Mouse (Mus musculus): ENCODE data around the gene Pepd.

The Pepd gene

DNA sequence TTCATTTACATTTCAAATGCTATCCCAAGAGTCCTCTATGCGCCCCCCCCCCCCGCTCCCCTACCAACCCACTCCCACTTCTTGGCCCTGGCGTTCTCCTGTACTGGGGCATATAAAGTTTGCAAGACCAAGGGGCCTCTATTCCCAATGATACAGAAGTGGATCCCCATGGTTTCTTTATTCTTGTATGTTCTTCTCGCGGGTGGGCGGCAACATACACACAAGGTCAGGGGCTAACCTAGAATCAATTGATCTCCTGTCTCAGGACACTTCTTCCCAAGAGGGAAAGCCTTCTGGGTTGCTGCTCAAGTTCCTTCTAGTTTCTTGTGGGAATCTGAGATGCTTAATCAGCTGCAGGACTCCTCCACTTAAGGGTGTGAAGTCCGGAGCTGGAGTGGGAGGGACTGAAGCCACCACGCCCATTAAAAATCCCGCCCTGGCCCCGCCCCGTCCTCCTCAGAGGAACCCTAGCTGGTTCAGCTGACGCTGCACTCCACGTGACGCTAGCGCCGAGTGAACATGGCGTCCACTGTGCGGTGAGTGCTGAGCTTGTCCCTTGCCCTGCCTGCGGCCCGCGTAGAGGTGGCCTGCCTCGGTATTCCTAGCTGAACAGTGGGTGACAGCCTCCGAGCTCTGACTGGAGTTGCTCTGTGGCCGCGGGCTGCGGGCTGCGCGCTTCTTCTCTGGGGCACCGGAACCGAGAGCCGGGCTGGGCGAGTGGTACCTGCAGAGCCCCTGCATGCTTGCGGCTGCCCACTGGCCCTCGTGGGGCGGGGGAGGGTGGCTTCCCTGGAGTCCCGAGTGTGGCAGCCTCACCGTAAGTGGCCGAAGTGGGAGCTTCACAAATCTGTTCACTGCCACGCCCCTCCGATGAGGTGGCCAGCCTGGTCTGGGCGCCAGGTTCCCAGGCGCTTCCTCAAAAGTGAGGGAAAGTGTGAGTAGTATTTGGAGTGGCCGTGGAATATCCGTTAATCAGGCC, at the start of gene Pepd:
Gene Pepd, plus strand, starts transcription at position 461 of the 979 bp plus-strand sequence.
- peak; percentile 82 for DNase-seq (ENCODE audit: low read depth, low spot score)

DNA sequence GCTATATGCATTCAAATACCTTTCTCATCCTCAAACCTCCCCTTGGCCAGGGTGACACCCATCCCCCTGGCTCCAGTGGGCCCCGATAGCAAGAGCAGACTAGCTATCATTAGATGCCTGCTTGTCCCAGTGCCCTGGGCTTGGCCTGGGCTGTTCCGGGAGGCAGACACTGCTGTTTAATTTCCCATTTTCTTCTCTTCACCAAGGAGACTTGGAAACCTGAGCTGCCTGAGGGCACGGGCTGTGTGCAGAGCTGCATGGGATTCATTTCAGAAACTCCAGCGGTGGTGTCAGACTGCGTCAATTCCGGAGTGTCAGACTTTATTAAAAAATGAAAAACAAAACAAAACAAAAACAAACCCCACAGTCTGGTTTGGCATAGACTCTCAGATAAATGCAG, 44.9 kb upstream of the Pepd start:
- DNase-seq (ENCODE audit: low read depth, low spot score), result no peak

DNA sequence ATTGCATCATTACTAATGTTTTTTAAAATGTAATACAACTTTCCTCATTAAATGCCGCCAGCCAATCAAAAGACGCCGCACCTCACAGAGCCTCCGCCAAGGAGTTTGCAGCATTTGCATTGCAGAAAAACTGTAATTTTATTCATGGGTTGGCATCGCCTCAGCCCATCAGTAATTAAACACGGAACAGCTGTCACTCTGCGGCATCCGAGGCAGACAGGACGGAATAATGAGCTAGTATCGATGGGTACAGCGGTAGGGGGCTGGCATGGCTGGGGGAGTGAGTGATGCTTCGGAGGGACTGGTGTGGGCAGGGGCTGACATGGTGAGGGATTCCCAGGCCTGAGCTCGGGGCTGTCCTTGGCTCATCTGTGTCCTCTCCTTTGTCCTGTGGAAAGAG, 42.5 kb upstream of the Pepd start:
- no peak for DNase-seq (ENCODE audit: low read depth, low spot score)

DNA sequence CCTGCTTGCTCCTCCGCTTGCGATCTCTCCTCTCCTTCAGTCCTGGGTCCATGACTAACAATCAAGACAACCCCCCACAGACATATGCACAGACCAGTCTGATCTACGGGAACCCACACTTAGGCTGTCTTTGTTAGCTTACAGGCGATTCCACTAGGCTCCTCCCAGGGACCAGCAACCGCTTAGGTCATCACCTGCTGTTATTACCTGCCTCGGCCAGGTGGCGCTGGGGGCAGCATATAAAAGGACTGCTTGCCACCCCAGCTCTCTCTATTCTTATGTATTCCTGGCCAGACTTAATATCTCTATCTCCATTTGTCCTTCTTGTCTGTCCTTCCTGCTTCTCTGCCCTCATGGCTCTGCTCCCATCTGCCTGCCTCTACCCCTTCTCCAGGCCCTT, 35.4 kb upstream of the Pepd start:
- DNase-seq (ENCODE audit: low read depth, low spot score), result no peak

DNA sequence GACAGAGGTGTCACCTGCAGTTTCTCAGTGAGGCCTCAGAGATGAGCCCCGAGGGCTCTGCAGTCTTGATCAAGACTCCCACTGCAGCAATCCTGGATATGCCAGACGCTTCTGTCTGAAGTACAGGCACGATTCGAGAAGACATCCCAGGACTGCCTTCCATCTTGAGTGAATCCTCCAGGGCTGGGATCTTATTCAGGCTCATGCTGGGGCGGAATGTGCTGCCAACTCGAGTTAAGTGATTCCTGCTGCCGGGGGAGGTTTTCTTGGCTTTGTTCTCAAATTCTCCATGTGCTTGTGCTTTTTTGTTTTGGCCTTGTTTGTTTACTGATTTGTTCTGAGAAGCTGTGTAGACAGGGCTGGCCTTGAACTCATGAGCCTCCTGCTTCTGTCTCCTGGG, 34.4 kb upstream of the Pepd start:
- no peak for DNase-seq (ENCODE audit: low read depth, low spot score)

DNA sequence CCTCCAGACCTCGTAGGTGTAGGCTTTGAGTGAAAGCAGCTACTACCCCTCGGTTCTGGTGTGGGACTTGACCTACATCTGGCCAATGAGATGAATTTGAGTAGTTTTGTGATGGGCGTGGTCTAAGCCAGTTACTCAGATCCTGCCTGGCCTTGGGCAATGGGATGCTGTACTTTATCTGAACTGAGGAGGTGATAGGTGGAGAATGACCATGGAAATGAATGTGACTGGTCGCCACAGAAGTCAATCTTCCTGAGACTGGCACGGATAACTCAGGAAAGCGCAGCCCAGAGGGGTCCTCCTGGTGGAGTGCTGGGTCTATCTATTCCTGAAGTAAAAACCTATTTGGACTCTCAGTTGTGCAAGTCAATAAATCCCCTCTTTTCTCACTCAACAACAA, 23.7 kb upstream of the Pepd start:
- DNase-seq (ENCODE audit: low read depth, low spot score), result no peak

DNA sequence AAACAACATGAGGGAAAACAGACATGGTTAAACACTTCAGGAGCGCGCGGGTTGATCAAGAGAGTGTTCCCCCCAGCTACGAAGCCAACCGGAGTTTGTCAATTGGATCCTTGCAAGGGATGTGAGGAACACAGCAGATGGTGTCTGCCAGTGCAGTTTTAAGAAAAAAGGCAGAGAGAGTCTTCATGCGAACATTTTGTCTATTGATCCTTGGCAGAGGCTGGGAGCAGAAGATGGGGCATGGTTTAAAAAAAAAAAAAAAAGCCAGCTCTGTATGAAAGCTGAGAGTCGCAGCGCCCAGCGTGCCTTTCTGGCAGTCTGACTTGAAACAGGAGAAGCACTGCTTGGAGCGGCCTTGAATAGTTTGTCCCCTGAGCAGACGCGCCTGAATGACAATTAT, 23.3 kb upstream of the Pepd start:
- no peak for DNase-seq (ENCODE audit: low read depth, low spot score)

DNA sequence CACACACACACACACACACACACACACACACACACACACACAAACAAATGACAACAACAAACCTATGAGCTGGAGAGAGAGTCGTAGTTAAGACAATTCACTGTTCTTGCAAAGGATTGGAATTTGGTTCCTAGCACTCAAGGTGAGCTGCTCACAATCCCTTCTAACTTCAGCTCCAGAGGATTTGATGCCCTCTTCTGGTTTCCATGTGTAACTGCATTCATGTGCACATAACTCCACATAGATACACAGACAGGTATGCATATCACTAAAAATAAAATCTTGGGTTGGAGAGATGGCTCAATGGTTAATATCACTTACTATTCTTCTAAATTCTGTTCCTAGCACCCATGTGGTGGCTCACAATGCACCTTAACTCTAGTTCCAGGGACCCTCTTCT, 19.3 kb upstream of the Pepd start:
- DNase-seq (ENCODE audit: low read depth, low spot score), result no peak

DNA sequence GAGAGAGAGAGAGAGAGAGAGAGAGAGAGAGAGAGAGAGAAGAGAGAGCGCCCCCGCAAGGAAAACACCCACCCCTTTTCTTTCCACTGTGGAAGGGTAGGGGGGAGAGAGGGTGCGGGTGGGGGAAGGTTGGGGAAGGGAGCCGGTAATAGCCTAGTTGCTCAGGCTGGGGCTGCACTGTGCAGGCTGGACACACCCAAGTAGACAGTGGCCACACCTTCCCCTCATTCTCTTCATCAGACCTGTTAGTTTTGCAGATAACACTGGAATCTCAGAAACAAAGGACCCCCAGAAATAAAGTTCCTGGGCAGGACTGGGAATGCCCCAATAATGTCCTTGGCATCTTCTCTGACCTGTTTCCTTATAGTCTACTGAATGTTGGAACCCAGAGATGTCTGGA, 15.7 kb upstream of the Pepd start:
- DNase-seq (ENCODE audit: low read depth, low spot score), result no peak

DNA sequence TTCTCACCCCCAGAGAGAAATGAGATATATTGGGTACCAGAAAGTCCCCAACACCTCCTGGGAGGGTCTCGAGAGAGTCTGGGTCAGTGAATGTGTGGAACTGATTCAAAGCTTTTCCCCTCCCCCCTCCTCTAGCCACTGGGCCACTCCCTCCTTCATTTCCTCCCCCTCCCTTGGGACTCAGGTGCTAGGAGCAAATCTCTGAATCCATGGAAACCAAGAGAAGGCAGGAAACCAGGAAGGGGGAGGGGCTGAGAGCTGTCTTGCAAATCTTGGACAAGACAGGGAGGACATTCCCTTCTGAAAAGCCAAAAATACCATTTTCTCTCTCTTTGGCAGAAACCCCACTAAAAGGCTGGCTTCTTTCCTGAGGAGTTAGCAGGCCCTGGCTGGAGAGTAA, 15.1 kb upstream of the Pepd start:
- no peak for DNase-seq (ENCODE audit: low read depth, low spot score)

DNA sequence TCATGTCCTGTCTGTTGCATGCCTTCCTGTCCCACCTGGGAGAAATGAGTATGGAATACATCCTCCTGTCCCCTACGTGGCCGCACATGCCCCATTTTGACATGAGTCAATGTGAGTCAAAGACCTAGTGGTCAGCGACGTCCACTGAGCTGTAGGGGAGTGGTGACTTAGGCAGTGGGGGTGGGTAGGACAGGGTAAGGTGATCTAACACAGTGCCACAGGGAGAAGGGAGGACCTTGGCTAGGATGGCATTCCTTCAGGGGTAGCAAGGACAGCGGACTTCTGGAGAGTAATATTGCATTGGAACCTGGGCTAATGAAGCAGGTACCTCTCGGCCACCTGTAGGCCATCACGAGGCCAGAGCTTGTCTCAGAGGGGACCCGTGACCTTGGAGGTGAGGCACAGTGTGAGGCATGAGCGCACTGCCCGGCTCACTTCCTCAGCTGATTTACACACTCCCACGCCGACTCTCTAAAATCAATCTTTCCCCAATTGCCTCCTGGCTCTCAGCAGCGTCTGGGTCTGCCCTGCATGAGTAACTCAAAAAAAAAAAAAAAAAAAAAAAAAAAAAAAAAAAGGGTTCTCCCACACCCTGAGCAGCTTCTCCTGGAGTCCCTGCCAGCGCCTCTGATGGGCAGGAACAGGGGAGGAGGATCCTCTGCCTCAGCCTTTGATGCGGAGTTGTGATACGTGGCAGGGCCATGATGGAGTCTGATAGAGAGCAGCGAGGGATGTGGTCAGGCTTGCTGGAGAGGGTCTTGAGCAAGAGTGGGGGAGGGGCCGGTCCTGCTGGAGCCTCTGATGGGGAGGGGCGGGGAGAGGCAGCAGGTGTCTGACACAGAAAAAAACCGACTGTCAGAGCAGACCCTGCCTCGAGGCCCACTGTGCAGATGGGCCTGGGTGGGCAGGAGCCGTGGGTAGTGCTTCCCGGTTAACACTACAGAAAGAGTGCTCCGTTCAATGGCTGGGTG, 1.8 kb upstream of the Pepd start:
- DNase-seq (ENCODE audit: low read depth, low spot score), result no peak

DNA sequence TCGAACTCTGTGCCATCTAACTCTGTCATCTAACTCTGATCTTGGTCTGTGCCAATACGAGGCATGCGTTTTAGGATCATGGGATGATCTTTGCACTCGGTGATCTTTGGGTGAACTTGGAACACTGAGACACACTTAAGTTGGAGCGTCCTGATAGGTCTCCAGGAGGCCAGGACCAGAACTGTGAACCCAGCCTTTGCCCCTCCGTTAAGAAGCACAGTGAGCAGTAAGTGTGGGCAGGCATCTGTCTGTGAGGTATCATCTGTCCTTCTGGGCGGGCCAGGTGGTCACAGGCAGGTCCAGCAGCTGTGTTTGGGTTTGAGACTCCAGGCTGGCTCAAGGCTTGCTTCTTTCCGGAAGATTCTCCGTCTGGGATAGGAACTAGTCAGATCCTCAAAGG, 1.8 kb downstream of the Pepd start:
- no peak for DNase-seq (ENCODE audit: low read depth, low spot score)

DNA sequence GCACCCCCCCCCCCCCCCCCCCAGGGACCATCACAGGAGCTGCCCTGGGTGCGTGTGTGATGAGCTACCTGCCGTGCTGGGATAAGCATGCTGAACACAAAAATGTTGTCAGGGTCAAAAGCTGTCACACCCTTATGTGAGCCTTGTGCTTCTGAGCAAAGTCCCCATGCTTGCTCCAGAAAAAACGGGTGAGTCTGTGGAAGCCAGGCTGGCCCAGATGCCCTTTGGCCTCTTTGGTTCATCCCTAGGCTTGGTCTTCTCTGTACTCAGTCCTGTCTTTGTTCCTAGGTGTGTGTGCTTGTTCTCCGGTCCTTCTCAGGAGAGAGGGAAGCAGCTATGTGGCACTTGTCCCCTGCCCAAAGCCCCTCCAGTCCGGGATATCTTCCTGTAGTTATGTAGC, 3.4 kb downstream of the Pepd start:
- DNase-seq (ENCODE audit: low read depth, low spot score), result no peak

DNA sequence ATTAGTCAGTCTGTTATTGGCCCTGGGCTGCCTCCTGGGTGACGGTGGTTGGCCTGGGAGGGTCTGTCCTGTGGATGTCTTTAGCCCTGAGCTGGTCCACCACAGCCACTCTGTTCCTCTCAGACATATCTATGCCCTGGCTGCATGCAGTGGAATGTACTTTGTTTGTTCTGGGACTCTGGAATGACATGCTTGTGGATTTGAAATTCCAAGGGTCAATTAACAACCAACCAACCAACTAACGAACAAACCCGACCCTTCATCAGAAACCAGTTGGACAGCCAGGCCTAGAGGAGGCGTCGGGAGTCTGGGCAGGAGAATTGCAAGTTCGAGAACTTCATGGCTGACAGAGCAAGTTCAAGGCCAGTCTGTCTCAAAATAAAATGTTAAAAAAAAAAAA, 5.4 kb downstream of the Pepd start:
- DNase-seq (ENCODE audit: low read depth, low spot score), result no peak

DNA sequence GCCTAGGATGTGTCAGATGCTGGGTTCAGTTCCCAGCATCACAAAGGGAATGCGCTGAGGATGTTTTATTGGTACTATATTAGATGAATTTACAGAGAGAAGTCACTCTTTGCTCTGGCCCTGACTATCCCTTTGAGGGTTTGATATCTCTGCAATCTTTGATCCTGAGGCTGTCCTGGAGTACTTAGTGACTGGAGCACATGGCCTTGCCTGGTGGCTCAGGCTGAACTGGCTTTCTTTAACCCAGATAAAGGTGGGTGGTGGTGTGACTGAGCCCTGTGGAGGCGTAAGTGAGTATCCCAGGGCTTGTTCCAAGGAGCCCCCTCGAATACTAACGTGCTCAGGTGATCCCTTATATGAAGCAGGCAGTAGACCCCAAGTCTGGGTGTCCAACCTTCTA, 5.8 kb downstream of the Pepd start:
- DNase-seq (ENCODE audit: low read depth, low spot score), result no peak

DNA sequence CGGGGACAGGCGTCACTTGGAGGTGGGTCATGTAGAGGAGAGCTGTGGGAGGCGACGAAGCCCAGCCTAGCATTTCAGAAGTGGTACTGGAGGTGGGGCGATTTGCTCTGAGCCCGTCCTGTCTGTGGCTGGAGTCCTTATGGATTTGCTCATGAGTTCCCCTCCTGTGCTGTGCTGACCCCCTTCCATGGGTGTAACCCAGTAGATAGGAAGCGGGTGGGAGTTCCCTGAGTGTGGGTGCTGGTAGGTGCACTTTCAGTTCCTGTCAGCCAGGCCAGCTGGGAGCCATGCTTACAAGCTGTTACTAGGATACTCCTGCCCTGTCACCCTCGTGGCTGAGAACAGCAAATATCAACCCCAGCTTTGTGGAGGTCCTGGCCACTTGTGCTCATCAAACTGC, 6.2 kb downstream of the Pepd start:
- no peak for DNase-seq (ENCODE audit: low read depth, low spot score)

DNA sequence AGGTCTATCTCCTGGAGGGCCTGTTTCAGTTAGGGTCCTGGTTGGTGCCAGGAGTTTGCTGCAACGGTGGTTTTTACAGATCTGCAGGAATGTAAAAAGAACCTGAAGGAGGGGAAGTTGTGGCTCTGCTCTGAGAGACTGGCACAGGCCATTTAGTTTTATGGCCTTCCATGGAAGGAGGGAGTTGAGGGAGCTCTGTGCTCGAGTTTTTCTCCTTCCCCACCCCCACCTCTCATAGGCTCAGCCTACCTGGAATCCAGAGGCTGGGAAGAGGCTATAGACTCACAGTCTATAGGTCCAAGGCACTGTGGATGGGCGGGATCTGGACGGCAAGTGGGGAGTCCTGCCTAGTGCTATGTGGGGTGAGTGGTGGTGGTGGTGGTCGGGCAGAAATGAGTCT, 6.9 kb downstream of the Pepd start:
- no peak for DNase-seq (ENCODE audit: low read depth, low spot score)

DNA sequence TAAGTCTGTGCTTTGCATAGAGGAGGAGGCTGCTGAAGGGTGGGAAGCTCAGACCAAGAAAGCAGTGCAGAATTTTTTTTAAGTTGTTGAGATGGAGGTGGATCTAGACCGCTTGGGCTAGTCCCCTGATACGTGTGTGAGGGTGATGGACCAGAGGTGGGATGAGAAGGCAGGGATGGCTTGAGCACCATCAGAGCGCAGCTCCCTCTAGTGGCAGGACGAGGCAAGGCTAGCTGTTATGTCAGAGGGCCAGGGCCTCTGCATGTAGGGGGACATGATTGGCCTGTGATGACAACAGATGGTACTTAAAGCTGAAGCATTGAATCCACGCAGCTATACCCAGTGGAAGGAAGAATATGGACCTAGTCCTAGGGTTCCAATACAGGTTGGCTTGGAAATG, 7.6 kb downstream of the Pepd start:
- no peak for DNase-seq (ENCODE audit: low read depth, low spot score)

DNA sequence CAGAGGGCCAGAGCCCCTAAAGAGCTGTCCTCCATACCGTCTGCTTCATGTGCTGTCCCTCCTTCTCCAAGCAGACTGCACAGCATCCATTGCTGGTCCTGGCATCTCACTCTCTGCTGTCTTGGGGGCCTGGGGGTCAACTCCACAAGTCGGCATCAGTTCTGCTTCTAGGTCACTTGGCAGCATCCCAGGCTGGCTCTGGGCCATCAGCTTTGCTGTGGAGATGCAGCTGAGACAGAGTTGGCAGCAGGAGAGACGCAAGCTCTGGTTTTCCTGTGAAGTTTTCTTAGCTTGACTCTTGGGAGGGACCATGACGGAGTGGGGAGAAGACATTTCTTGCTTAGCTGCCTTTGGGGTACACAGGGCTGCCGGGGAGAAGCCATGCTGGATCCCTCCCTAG, 13.0 kb downstream of the Pepd start:
- no peak for DNase-seq (ENCODE audit: low read depth, low spot score)

DNA sequence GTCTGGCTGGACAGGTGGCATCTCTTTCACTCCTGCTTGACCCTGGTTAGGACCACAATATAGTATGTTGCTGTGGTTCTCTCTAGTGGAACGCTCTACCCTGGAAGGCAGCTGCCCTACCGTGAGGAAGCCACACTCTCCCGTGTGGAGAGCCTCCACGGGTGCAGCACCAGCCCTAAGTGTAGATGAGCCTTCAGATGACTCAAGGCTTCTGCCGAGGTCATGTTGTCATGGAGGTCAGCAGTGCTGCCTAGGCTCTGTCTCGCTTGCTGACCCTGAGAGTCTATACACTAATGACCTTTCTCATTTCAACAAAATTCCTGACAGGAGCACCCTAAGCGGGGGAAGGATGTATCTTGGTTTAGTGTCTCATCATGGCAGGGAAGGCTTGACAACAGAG, 13.8 kb downstream of the Pepd start:
- DNase-seq (ENCODE audit: low read depth, low spot score), result no peak

DNA sequence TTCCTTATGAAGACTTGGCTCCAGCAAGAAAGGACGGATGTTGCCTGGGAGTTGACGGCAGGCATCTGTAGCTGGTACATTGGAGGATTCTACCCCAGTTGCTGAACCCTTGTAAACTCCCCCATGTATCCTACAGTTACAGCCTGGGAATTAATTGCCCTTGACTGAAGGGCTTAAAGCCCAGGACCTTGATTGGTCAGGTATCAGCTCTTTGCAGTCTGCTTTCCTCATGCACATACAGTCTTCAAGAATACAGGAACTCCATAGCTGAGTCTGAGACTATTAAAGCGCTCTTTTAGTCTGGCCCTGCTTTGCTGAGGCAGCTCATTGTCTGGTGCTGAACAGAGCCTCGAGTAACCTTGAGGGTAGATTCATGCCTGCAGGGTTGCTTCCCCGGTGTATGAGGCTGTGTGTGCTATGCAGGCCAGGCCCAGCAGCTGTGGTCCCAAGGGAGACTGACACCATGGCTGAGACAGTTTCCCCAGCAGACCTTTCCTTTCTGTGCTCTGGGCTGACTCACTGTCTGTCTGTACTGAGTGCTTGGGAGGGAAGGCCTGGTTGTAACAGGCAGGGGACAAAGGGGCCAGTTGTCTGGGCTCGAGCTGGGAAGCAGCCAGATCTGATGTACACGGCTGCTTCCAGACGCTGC, 17.6 kb downstream of the Pepd start:
- DNase-seq (ENCODE audit: low read depth, low spot score), result no peak

DNA sequence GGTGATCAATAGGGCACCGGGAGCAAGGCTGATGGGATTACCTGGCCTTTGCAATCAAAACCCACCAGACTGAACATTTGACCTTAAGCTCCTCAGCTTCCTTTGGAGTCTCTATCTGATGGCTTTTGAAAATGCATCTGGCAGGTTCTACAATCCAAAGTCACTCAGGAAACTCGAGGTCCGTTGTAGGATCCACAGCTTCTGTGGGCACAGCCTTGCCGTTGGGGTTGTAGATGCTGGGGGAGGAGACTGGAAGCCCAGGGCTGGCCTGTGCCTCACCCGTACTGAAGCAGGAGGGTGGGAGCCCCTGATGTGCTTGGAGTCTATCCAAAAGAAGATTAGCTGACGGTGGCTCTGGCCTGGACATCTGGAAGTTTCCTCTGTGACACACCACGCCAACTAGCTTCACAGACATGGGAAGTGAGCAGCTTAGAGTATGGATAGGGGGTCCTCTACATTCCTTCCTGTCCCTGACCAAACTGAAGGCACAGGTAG, 18.1 kb downstream of the Pepd start:
- DNase-seq (ENCODE audit: low read depth, low spot score), result no peak

All from embryo, embryonic 11.5 days (tissue).